Mouse (Mus musculus): ENCODE results near the gene Fam83c. TPM values are rescaled to one million over a fixed set of nuclear protein-coding genes. Genes with fewer than 3 reads are reported as not detected.
A peak's percentile ranks its signal among the peaks of the same experiment; 100 is the strongest.

Gene Fam83c
- polyA plus RNA-seq, 1 experiment from 2014 or later = 0.31 TPM

DNA sequence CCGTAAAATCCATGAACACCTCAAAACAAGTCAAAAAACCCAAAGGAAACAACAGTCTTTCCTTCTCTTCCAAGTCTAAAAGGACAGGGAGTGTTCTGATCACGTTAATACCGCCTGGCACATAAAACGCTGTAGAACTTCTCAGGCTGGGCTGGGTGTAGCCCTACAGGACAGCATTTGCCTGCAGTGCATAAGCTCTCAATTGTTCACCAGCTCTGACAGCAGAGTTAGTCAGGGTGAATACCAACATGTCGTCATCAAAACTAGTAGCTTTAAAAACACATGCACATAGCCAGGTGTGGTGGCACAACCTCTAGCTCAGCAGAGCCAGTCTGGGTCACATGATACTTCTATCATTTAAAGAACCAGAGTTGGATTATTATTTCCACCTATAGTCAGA, 13.9 kb downstream of the Fam83c start:
- no peaks in the 10 kb centered on the region for H3K27me3 ChIP-seq (replicated peaks; ENCODE audit: control insufficient read depth, insufficient read depth, low read length)
- H3K9ac ChIP-seq (ENCODE audit: low read depth, low read length) = peak overlapping the region; percentile 32; the same call in 1 of the 2 replicates
- ATAC-seq = no peak
- WGBS = 58% methylated on average over 5 of the region's 5 CpGs
- TF ChIP-seq CTCF (IDR thresholded peaks at IDR 0.05; ENCODE audit: low read depth) = no peak
- no peaks in the 10 kb centered on the region for H3K9me3 ChIP-seq (ENCODE audit: control insufficient read depth)
- H3K4me3 ChIP-seq (ENCODE audit: low read depth, low read length) = no peak overlapping the region
- H3K36me3 ChIP-seq (ENCODE audit: control insufficient read depth, insufficient read depth) = peaks cover 29% of the 10 kb centered on the region
- peak overlapping the region; percentile 95 for H3K27ac ChIP-seq (ENCODE audit: low read depth, low read length)
- no peak overlapping the region for H3K4me2 ChIP-seq (replicated peaks; ENCODE audit: low read depth)
- peaks cover 7% of the 10 kb centered on the region for H3K4me1 ChIP-seq (replicated peaks; ENCODE audit: control insufficient read depth, insufficient read depth, low read length)

DNA sequence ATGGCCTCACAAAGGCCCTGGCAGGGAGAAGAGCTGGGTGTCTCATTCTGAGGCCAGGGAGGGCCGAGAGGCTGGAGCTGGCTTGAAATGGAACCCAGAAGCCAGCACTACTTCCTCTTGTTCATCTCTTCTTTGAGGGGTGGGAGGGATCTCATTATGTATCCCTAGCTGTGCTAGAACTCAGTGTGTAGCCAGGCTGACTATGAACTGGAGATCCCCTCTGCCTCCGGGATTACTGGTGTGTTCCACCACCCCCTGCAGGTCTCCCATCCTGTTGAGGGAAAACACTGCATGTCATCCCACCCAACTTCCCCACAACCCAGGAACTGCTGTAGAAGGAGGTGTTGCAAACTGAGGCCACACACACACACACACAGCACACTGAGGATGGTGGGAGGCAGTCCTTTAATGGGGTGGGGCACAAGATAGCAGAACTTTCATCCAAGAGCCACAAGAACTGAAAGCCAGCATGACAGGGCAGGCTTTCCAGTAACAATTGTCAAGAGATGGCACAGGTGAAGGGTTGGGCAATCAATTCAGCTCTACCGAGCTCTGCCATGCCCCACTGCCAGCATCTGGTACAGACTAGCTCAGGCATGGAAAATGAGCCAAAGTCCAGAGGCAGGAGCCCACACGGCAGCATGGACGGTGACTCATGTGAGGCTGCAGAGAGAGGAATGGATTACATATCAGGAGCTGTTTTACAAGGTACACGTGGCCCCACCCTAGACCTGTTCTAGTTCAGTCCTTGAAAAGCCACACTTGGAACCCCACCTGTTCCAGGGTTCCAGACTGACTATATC, 15.0 kb downstream of the Fam83c start:
- peak; percentile 85 for ATAC-seq

DNA sequence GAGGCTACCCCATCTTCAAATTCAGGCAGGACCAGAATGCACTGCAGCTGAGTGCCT, 15.4 kb downstream of the Fam83c start, which contains the start of gene BC029722:
BC029722 (minus strand) TSS at position 35 of the 57 bp plus-strand sequence.
- peaks cover 7% of the 10 kb centered on the region for H3K4me1 ChIP-seq (replicated peaks; ENCODE audit: control insufficient read depth, insufficient read depth, low read length)
- H3K36me3 ChIP-seq (ENCODE audit: control insufficient read depth, insufficient read depth) = peaks cover 29% of the 10 kb centered on the region
- H3K27me3 ChIP-seq (replicated peaks; ENCODE audit: control insufficient read depth, insufficient read depth, low read length) = no peaks in the 10 kb centered on the region
- no peak for TF ChIP-seq CTCF (IDR thresholded peaks at IDR 0.05; ENCODE audit: low read depth)
- H3K4me2 ChIP-seq (replicated peaks; ENCODE audit: low read depth) = peak within 1 kb of the TSS; percentile 75
- peak within 1 kb of the TSS; percentile 95 for H3K27ac ChIP-seq (ENCODE audit: low read depth, low read length)
- peak within 1 kb of the TSS; percentile 57 for H3K4me3 ChIP-seq (ENCODE audit: low read depth, low read length)
- peak within 1 kb of the TSS; percentile 79 for H3K9ac ChIP-seq (ENCODE audit: low read depth, low read length)
- no peaks in the 10 kb centered on the region for H3K9me3 ChIP-seq (ENCODE audit: control insufficient read depth)
- no peak for ATAC-seq

More for the DNA sequence above, 15.0 kb downstream of the Fam83c start:
- WGBS = 33% methylated on average over 6 of the region's 6 CpGs
- TF ChIP-seq CTCF (IDR thresholded peaks at IDR 0.05; ENCODE audit: low read depth) = no peak
- H3K9me3 ChIP-seq (ENCODE audit: control insufficient read depth) = no peaks in the 10 kb centered on the region
- peaks cover 7% of the 10 kb centered on the region for H3K4me1 ChIP-seq (replicated peaks; ENCODE audit: control insufficient read depth, insufficient read depth, low read length)
- peak overlapping the region; percentile 57; the same call in 1 of the 2 replicates for H3K4me3 ChIP-seq (ENCODE audit: low read depth, low read length)
- no peaks in the 10 kb centered on the region for H3K27me3 ChIP-seq (replicated peaks; ENCODE audit: control insufficient read depth, insufficient read depth, low read length)
- peak overlapping the region; percentile 79 for H3K9ac ChIP-seq (ENCODE audit: low read depth, low read length)
- peak overlapping the region; percentile 95 for H3K27ac ChIP-seq (ENCODE audit: low read depth, low read length)
- peaks cover 29% of the 10 kb centered on the region for H3K36me3 ChIP-seq (ENCODE audit: control insufficient read depth, insufficient read depth)
- peak overlapping the region; percentile 75 for H3K4me2 ChIP-seq (replicated peaks; ENCODE audit: low read depth)

DNA sequence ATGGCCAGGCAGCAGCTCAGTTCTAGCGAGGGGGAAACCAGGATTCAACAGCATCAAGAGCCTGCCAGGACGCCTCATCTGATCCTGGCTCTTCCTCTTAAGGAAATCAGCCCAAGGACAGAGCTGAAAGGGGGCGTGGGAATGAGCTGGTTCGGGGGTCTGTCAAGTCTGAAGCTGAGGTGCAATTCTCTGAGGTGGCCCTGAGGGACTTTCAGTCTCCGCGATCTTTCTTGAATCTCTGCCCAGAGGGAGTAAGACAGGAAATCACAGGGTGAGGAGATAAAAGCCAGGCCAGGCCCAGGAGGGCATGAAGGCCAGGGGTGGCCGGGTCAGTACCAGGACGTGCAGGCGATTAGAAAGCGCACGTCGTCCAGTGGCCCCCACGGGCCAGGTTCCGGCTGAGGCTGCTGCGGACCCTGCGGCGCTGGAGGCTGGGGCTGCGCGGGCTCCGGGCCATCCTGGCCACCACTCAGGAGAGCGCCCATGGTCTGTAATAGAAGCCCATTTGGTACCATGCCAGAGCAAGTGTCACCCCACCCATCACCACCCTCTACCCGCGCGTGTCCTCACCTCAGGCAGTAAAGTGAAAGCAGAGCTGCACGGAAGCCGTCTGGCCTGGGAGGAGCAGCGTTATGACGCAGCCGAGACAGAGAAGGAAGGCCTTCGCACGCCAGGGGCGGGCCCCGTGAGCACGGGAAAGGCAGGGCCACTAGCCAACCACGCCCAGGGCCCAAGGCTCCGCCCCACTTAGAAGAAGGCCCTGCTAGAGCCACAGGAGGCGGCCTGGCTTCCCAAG, 15.9 kb downstream of the Fam83c start:
- peak overlapping the region; percentile 79 for H3K9ac ChIP-seq (ENCODE audit: low read depth, low read length)
- 1% methylated on average over 37 of the region's 37 CpGs for WGBS
- H3K4me3 ChIP-seq (ENCODE audit: low read depth, low read length) = peak overlapping the region; percentile 57

DNA sequence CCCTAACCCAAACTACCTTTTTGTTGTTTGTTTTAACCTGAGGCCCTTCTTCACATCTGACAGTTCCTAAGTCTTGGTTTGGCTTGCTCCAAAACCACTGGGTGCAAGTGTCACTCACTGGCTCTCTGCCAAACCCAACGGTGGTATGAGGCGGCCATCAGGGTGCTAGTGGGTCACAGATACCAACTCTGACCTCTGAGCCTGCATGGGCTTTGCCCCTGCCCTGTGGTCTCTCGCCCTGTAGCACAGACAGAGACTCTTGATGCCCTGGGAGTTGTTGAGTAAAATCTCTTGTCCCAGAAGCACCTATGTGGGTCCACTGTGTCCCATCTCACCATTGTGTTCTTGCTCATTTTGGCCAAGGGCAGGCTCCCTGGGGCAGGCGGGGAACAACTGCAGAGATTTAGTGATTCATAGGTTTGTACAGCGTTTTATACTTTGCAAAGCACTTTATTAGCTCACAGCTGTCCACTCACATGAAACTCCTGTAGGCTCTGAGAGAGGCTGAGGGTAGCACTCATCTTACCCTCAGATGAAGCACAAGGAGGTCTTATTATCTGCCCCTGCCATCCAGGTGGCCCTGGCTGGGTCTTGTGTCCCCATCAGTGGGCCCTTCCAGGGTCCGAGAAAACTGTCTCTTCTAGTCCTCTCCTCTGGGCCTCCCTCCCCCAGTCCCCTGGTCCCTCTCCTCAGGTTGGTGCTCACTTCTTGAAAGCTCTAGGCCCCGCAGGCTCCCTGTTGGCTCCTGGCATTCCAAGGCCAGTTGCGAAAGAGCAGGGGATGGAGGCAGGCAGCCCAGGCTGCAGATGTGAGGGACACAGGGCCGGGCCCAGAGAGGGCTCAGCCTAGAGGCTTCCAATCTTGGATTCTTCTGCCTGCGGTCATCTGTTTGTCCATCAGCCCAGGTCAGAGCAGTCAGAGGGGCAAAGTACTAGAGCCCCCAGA, 17.1 kb downstream of the Fam83c start:
- no peaks in the 10 kb centered on the region for H3K27me3 ChIP-seq (replicated peaks; ENCODE audit: control insufficient read depth, insufficient read depth, low read length)
- no peak for TF ChIP-seq CTCF (IDR thresholded peaks at IDR 0.05; ENCODE audit: low read depth)
- H3K27ac ChIP-seq (ENCODE audit: low read depth, low read length) = no peak overlapping the region
- WGBS = 70% methylated on average over 10 of the region's 10 CpGs
- peaks cover 14% of the 10 kb centered on the region for H3K36me3 ChIP-seq (ENCODE audit: control insufficient read depth, insufficient read depth)
- H3K9ac ChIP-seq (ENCODE audit: low read depth, low read length) = no peak overlapping the region
- H3K4me2 ChIP-seq (replicated peaks; ENCODE audit: low read depth) = peak overlapping the region; percentile 75
- 0 out of 2 replicates have a peak overlapping the region, but pooled peaks have one; percentile 57 for H3K4me3 ChIP-seq (ENCODE audit: low read depth, low read length)
- H3K9me3 ChIP-seq (ENCODE audit: control insufficient read depth) = no peaks in the 10 kb centered on the region
- H3K4me1 ChIP-seq (replicated peaks; ENCODE audit: control insufficient read depth, insufficient read depth, low read length) = peaks cover 7% of the 10 kb centered on the region
- ATAC-seq = no peak

More for the DNA sequence above, 15.9 kb downstream of the Fam83c start:
- no peaks in the 10 kb centered on the region for H3K9me3 ChIP-seq (ENCODE audit: control insufficient read depth)
- H3K4me1 ChIP-seq (replicated peaks; ENCODE audit: control insufficient read depth, insufficient read depth, low read length) = peaks cover 7% of the 10 kb centered on the region
- no peaks in the 10 kb centered on the region for H3K27me3 ChIP-seq (replicated peaks; ENCODE audit: control insufficient read depth, insufficient read depth, low read length)
- peak overlapping the region; percentile 95 for H3K27ac ChIP-seq (ENCODE audit: low read depth, low read length)
- peak; percentile 29; the same call in 1 of the 2 replicates for TF ChIP-seq CTCF (IDR thresholded peaks at IDR 0.05; ENCODE audit: low read depth)
- peaks cover 26% of the 10 kb centered on the region for H3K36me3 ChIP-seq (ENCODE audit: control insufficient read depth, insufficient read depth)
- H3K4me2 ChIP-seq (replicated peaks; ENCODE audit: low read depth) = peak overlapping the region; percentile 75
- ATAC-seq = peak; percentile 84
